Mouse (Mus musculus) splenic B cell, adult 2 months (primary cell): ENCODE measurements at regions not wholly inside any gene's neighbourhood (a gene's known extent, or its start where the extent isn't known, plus 50 kb on each side); places are given as distances from the start of the nearest gene placed in this dataset.

Experiments used
- DNase-seq: peaks from one replicate; pipeline ENCODE4 v3.0.0-alpha.2; 2011; ENCODE audit warnings: low read depth, low spot score
- H3K27me3 ChIP-seq: 2 replicates; pipeline ENCODE4 v1.6.1; 2012; ENCODE audit warnings: mild to moderate bottlenecking, low read length, moderate library complexity, mixed read lengths; ENCODE audit not compliant: control insufficient read depth, poor library complexity, insufficient read depth, severe bottlenecking
- H3K36me3 ChIP-seq: 2 replicates; pipeline ENCODE4 v1.6.1; 2012; ENCODE audit warnings: mild to moderate bottlenecking, low read length, moderate library complexity, mixed read lengths; ENCODE audit not compliant: control insufficient read depth, poor library complexity, insufficient read depth, severe bottlenecking

DNA sequence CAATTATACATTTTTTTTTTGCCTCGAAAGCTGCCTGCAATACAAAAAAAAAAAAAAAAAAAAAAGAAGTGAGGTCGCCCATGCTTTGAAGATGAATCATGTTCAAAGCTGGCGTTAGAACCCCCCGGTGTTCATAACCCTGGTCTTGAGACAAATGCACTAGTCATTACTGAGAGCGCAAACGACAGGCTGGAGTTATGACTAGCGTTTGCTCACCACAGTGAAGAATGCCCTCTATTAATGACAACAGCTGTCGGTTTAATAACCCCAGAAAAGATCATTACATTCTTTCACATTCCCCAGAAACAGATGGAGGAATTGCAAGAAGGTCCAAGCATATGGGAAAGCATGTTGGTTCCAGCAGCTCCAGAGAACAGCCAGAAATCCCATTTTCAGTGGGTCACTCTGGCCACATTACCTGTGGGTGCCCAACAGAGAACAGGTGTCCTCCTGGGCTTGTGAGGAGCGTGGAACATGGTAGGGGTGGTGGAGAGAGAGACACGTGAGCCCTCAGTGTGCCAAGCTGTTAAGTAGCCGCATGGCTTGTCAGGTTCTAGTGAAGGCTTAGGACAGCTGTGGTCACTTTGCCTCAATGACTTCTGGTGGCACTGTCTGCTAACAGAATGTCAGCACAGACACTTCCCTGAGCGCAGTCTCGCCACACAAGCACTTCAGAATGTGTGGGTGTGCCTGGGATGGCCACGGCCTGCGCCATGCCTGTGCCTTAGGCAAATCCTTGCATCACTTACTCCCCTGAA lies 60.4 kb downstream of the Aipl1 start:
- no peaks in the 10 kb centered on the region for H3K36me3 ChIP-seq
- H3K27me3 ChIP-seq = no peaks in the 10 kb centered on the region
- DNase-seq = no peak

DNA sequence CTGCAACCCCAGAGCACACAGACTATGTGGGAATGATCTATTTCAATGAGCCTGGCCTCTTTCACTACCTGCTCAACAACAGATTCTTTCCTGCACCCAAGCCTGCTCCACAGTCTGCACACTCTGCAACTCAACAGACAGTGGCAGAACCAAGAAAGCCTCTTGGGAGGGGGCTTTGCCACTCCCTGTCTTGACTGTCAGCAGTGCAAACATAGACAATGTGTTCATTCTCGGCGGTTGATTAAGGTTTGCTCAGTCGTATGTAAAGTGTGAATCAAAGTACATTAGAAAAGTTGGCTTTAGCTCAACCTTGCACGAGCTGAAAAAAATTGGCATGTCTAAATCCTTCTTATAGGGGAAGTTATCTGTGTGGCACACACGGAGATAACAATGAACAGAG lies 66.0 kb downstream of the Aipl1 start:
- H3K27me3 ChIP-seq = no peaks in the 10 kb centered on the region
- no peak for DNase-seq
- H3K36me3 ChIP-seq = no peaks in the 10 kb centered on the region

DNA sequence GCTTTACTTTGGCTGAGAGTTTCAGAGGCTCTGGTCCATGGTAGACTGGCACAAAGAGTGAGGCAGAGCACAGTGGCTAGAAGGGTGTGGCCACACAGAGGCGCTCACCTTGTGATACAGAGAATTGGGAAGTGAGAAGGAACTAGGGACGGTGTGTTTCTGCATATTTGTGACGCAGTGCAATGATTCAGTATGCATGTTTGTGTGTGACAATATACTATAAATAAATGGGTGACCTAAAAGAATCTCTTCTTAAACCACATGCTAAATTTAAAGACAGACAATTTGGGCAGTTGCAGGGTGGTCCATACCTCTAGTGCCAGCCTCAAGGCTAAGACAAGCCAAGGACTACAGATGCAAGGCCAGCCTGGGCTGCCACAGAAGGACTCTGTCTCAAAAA lies 75.0 kb downstream of the Aipl1 start:
- H3K36me3 ChIP-seq = no peaks in the 10 kb centered on the region
- H3K27me3 ChIP-seq = no peaks in the 10 kb centered on the region
- DNase-seq = peak; percentile 31

DNA sequence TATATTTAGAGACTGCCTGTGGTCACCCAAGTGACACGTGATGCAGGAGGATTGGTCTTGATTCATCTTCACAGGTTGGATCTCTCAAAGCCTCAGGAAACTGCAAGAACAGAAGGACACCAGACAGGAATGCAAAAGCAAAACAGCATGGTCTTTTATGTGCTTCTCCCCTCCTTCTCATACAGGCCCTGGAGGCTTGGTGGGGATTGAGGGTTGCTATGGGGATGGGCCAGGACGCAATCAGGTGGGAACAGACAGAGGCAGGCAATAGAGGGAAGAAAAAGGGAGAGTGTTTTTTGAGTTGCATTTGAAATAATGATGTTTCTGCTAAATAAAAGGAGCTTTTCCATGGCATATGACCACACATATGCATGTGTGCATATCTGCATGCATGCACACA lies 84.8 kb downstream of the Aipl1 start:
- H3K27me3 ChIP-seq = no peaks in the 10 kb centered on the region
- no peak for DNase-seq
- no peaks in the 10 kb centered on the region for H3K36me3 ChIP-seq

DNA sequence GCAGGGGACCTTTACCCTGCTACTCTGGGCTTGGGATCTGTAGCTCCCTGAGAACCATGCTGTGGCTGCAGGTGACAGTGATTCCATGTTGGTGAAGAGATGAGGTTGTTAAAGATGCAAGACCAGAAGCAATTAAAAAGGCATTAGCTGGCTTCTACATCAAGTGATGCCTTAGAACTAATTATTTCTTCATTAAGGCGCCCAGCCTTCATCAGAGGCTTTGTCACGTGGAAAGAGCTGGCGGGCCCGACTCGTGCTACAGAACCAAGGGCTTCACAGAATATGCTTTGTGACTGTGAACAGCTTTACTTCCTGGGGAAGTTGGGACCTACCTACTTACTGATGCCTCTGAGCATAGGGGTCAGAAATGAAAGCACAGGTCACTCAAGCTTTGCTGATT lies 90.1 kb downstream of the Aipl1 start:
- no peak for DNase-seq
- H3K36me3 ChIP-seq = no peaks in the 10 kb centered on the region
- no peaks in the 10 kb centered on the region for H3K27me3 ChIP-seq

DNA sequence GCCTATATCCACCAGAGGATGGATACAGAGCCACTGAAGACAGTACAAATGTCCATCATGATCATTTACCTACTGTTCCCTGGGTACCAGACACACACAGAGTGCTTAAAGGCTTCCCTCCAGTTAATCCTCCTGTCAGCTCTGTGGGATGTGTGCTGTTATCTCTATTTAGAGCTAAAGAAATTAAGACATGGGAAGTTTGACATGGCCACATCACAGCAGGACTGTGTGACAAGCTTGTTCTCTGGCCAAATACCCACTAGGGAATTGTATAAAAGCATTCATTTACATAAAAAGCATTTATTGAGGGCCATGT lies 92.3 kb downstream of the Aipl1 start:
- Histone ChIP-seq H3K36me3 (no peaks in the 10 kb centered on the region), H3K27me3 (no peaks in the 10 kb centered on the region)
- DNase-seq = no peak

DNA sequence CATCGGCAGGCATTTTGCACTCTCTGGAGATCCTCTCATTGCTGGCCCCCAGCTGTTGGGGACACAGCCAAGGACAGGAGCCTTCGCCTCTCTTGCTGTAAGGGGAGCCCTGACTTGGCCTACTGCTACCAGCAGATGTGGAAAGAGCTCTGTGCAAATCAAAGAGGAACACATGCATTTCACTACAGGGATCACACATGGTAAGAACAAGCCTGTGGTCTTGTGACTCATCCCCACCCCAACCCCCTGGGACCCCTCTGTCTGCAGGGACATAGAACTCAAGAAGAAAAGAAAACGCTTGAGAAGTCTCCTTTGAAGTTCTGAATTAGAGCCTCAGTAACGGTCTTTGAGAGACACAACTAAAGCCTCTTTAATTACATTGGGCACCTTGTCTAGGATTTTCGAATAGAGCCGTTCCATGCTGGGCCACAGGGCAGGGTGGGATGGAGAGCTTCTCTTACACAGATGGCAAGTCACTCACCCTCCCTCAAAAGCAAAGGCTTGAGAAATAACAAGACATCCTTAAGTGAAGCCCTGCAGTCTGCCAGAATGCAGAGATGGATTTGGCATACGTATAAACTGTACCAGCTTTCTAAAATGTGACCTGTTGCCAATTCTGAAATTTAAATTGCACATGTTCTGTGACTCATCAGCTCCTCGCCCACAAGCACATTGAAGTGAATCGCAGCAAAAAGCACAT lies 92.8 kb downstream of the Aipl1 start:
- Histone ChIP-seq H3K36me3 (no peaks in the 10 kb centered on the region), H3K27me3 (no peaks in the 10 kb centered on the region)
- DNase-seq = peak; percentile 18

DNA sequence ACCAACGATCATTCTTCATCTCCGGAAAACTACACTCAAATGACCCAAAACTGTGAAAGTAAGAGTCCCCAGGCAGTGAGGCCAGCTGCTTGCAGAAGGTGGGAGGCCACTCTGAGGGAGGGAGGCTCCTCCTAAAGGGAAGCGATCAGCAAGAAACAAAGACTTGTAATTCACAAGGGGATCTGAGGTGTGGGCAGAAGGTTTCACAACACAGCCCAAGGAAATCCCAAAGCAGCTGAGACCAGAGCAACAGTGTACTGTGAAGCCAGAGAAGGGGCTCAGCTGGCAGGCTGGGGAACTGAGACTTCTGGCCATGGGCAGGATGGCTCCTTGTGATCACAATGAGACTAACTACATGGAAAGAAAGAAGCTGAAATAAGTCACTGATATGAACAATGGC lies 93.8 kb downstream of the Aipl1 start:
- Histone ChIP-seq H3K27me3 (no peaks in the 10 kb centered on the region), H3K36me3 (no peaks in the 10 kb centered on the region)
- DNase-seq = peak; percentile 17

DNA sequence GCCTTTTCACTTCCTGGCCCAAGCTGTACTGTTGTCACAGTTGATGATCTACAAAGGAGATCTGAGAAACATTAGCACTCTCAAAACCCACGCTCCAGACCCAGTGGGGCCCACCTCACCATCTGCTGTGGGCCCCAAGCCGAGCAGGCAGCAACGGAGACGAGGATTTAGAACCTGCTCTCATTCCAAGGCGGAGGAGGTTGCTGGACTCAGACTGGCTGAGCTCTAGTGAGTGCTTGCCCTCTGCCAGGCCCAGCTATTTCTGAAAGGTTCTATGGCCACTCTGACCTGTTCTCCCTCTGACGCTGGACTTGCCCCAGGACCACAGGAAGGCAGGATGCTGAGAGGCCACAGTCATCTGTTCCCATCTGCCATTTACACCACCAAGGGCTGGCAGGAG lies 98.2 kb downstream of the Aipl1 start:
- DNase-seq = no peak
- no peaks in the 10 kb centered on the region for H3K36me3 ChIP-seq
- H3K27me3 ChIP-seq = no peaks in the 10 kb centered on the region

DNA sequence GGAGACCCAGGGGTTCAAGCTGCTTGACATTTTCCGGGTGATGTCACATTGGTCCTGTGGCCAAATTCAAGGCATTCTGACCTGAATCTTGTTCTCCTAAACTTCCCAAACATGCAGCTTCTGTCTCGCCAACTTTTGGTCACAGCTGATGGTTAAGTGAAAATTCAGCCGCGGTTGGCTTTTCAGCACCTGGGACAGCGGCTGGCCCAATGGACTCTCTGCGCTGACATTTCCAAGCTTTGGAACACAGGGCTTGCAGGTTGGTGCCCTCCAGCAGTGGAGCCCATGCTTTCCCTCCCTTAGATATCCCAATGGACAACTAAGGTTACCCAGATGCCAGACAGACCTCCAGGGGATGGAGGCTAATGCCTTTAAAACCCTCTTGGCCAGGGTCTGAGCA lies 100.2 kb downstream of the Aipl1 start:
- no peak for DNase-seq
- Histone ChIP-seq H3K36me3 (no peaks in the 10 kb centered on the region), H3K27me3 (no peaks in the 10 kb centered on the region)

DNA sequence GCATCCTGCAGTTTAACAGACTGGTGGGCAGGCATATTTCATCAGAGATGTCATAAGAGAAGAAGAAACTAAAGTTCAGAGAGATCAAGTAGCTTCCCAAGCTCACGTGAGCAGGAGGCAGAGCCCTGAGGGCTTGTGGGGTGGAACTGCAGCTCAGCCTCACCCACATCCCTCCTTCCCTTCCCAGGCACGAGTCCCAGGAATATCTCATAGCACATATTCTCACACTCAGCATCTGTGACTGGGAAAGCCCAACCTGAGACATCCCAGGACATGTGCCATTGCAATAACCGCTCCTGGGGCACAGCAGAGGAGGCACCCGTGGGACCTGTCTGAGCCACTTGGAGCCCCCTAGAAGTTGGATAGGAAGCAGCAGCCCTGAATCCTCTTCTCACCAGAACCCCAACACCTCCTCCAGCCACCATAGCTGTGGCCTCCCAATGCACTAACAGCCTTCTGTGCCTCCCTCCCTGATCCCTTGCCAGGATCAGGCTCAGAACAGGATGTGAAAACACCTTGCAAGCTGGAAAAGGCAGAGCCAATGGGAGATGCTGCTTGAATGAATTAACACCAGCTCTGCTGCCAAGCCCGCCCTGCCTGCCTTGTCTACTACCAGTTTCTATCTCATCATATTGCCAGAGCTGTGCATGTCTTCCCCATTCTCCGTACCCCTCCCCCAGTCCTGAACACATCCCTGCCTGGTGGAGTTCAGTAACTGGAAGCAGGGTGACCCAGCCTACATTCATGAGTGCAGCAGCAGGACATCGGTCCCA lies 107.4 kb downstream of the Aipl1 start:
- Histone ChIP-seq H3K27me3 (no peaks in the 10 kb centered on the region), H3K36me3 (no peaks in the 10 kb centered on the region)
- no peak for DNase-seq

DNA sequence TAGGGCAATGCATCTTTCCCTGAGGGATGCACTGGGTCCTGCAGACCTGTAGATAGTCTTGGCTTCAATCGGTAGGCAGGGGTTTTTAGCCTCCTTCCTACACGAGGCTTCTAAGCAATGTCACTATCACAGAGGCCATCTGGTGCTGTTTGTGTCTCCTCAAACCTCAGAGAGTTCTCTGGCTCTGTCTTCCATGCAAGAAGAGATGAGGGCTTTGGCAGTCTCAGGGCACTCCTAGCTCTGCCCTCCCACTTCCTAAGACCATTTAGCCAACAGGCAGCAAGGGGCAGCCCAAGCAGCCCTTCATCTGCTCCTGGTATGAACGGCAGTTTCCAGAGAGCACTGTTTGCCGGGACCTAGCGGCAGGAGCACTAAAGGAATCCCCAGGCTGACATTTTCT lies 122.6 kb downstream of the Aipl1 start:
- no peaks in the 10 kb centered on the region for H3K36me3 ChIP-seq
- no peak for DNase-seq
- H3K27me3 ChIP-seq = no peaks in the 10 kb centered on the region

DNA sequence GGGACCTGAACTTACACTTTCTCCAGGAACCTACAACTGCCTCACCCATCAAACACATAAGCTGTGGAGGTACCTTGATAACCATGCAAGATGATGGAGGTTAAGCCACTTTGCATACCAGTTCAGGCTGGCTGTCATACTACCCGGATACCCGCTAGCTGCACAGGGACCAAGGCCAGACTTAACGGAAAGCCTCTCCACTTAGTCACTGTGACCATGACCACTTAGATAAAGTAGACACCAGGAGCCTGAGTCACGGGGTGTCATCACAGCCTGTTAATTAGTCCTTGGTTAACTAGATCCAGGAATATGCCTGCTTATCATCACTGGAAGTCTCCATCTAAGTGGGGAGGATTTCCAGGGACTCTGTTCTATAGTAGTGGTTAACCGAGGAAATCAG lies 124.7 kb downstream of the Aipl1 start:
- DNase-seq = no peak
- H3K27me3 ChIP-seq = no peaks in the 10 kb centered on the region
- no peaks in the 10 kb centered on the region for H3K36me3 ChIP-seq

DNA sequence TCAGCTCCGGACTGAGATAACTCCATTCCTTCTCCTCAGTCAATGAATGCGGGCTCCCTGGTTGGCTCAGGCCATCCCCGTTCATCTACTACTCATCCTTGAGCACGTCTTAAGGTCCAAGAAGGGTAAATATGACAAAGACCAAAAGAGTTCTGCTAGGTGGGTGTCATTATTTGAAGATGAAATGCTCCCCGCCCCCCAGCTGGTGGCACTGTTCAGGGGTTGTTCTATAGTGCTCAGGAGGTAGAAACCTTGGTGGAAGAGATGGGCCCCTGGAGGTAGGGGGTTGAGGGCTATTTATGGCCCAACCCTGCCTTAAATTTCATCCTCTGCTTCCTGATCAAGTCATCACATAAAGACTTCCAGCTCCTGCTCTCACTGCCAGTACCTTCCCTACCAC lies 126.0 kb downstream of the Aipl1 start:
- Histone ChIP-seq H3K27me3 (no peaks in the 10 kb centered on the region), H3K36me3 (no peaks in the 10 kb centered on the region)
- DNase-seq = no peak

DNA sequence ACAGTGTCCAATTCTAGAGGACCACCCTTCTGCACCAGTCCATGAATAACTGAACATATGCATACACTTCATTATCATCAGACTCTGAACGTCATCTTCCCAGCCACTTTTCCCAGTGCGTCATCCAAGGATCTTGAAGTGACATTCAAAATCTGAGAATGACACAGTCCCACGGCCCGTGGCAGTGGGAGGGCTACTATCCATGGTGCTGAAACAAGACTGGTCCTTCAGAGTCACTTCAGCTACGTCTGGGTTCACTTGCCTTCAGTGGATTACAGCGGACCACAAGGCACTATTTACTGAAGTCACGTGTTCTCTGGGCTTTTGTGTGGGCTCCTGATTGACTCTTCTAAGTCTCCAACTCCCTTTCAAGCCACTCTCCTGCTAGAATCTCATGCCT lies 128.7 kb downstream of the Aipl1 start:
- no peak for DNase-seq
- no peaks in the 10 kb centered on the region for H3K36me3 ChIP-seq
- H3K27me3 ChIP-seq = no peaks in the 10 kb centered on the region
